ENCODE assay signal across 8 mouse cellular contexts in the genomic region with DNA sequence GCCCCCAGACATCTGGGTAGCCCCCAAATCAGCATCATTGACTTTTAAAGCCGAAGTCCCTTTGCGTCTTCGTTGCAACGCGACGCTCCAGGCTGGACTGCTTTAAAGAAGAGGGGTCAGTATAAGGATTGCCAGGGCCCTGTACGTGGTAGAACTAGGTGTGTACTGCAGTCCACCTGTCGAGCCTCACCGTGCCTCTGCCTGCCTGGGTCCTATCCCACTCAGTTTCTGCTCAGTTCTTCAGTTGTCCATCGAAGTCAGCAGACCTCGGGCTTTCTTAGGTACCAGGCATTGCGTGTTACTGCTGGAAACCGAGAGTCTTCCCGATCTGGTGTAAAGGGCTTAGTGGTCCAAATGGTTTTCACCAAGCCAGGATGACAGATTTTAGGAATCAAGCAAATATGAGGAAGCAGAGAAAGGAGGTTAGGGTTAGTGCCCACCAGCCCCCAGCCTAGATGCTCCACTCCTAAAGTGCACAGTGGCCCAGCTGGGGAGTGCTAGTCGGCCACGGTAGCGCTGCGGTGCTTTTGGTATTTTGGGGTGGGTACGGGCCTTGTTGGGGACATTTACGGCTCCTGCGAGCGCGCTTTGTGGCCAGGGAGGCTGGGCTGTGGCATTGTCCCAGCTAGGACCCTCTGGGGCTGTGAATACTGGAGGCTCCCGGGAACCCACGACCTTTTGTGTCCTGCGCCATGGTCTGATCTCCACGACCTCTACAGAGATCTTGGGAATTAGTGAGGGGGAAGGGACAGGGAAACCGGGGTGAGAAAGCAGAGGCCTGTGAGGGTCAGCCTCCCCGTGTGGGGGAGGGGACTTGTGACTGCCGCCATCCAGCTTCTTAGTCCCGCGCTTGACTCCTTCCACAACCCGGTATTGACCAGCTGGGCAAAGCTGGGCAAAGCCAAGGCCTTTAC.
DNase-seq lines count a peak whose midpoint lies in the region; ATAC-seq lines count a peak whose summit lies in the region.

No protein-coding gene starts in this region.

- ATAC-seq in lung, embryonic 16.5 days (ENCODE audit: low read depth) = no peak
- ATAC-seq in forebrain, embryonic 14.5 days = no peak
- no peak for ATAC-seq in intestine, embryonic 16.5 days
- ATAC-seq in erythroblast, adult 5-6 weeks (replicated peaks; ENCODE audit: low FRiP score, poor library complexity, severe bottlenecking) = no peak

- H3K4me2 ChIP-seq in lung, embryonic 16.5 days (ENCODE audit: low read depth, low read length) = peak overlapping the region; percentile 75; the same call in 1 of the 2 replicates
- H3K4me2 ChIP-seq in forebrain, embryonic 14.5 days (ENCODE audit: low read length) = peak overlapping the region; percentile 59
- H3K4me2 ChIP-seq in intestine, embryonic 16.5 days (ENCODE audit: low read depth, low read length) = no peak overlapping the region

- DNase-seq in lung, postnatal 4 days = no peak
- DNase-seq in forebrain, embryonic 14.5 days (ENCODE audit: low spot score) = no peak
- peak; percentile 62 for DNase-seq in mesoderm, embryonic 11.5 days (ENCODE audit: low read depth, low spot score)
- peak; percentile 56 for DNase-seq in retina, postnatal 1 day
- DNase-seq in layer of hippocampus, adult 18-20 months (ENCODE audit: low spot score in 2 of 2) = no peak

- peaks cover 94% of the 10 kb centered on the region for H3K27me3 ChIP-seq in lung, embryonic 16.5 days (ENCODE audit: control insufficient read depth, insufficient read depth, low read depth, low read length)
- peaks cover 70% of the 10 kb centered on the region for H3K27me3 ChIP-seq in forebrain, embryonic 14.5 days (replicated peaks; ENCODE audit: control insufficient read depth, insufficient read depth, low read length)
- H3K27me3 ChIP-seq in intestine, embryonic 16.5 days (replicated peaks; ENCODE audit: control insufficient read depth, insufficient read depth, low read length) = peaks cover 94% of the 10 kb centered on the region

- H3K36me3 ChIP-seq in lung, embryonic 16.5 days (ENCODE audit: control insufficient read depth, insufficient read depth, low read length) = no peaks in the 10 kb centered on the region
- H3K36me3 ChIP-seq in forebrain, embryonic 14.5 days (ENCODE audit: control insufficient read depth, insufficient read depth, low read length) = no peaks in the 10 kb centered on the region
- no peaks in the 10 kb centered on the region for H3K36me3 ChIP-seq in intestine, embryonic 16.5 days (ENCODE audit: control insufficient read depth, insufficient read depth, low read length)

- H3K27ac ChIP-seq in lung, embryonic 16.5 days (ENCODE audit: low read length) = no peak overlapping the region
- peak overlapping the region; percentile 96 for H3K27ac ChIP-seq in forebrain, embryonic 14.5 days (ENCODE audit: low read depth, low read length)
- H3K27ac ChIP-seq in intestine, embryonic 16.5 days (ENCODE audit: low read length) = no peak overlapping the region

- no peak overlapping the region for H3K9ac ChIP-seq in lung, embryonic 16.5 days (ENCODE audit: low read length)
- H3K9ac ChIP-seq in forebrain, embryonic 14.5 days (ENCODE audit: low read length) = peak overlapping the region; percentile 84
- H3K9ac ChIP-seq in intestine, embryonic 16.5 days (ENCODE audit: low read depth, low read length) = no peak overlapping the region

- 13% methylated on average over 33 of the region's 33 CpGs for WGBS in lung, embryonic 16.5 days
- 1% methylated on average over 33 of the region's 33 CpGs for WGBS in forebrain, embryonic 14.5 days
- WGBS in intestine, embryonic 16.5 days = 7% methylated on average over 33 of the region's 33 CpGs

- peaks cover 19% of the 10 kb centered on the region for H3K4me1 ChIP-seq in lung, embryonic 16.5 days (replicated peaks; ENCODE audit: control insufficient read depth, insufficient read depth, low read length)
- H3K4me1 ChIP-seq in forebrain, embryonic 14.5 days (ENCODE audit: control insufficient read depth, insufficient read depth, low read length) = peaks cover 46% of the 10 kb centered on the region
- H3K4me1 ChIP-seq in intestine, embryonic 16.5 days (ENCODE audit: control insufficient read depth, insufficient read depth, low read length) = peaks cover 17% of the 10 kb centered on the region

- H3K9me3 ChIP-seq in lung, embryonic 16.5 days (ENCODE audit: control insufficient read depth, low read length) = no peaks in the 10 kb centered on the region
- H3K9me3 ChIP-seq in forebrain, embryonic 14.5 days (replicated peaks; ENCODE audit: control insufficient read depth, low read length) = no peaks in the 10 kb centered on the region
- no peaks in the 10 kb centered on the region for H3K9me3 ChIP-seq in intestine, embryonic 16.5 days (ENCODE audit: control insufficient read depth, low read length)

- peak overlapping the region; percentile 52 for H3K4me3 ChIP-seq in lung, embryonic 16.5 days (ENCODE audit: low read length)
- H3K4me3 ChIP-seq in forebrain, embryonic 14.5 days (ENCODE audit: low read depth, low read length) = peak overlapping the region; percentile 58
- H3K4me3 ChIP-seq in intestine, embryonic 16.5 days (ENCODE audit: low read length) = no peak overlapping the region

Comparison
In these comparisons a context has a peak if more than half of its experiments do, and no peak if none do; other contexts are left out.
1. DNase-seq: peak in mesoderm, embryonic 11.5 days (single experiment) and retina, postnatal 1 day (single experiment); none in lung, postnatal 4 days (0 of 2), forebrain, embryonic 14.5 days (single experiment) and layer of hippocampus, adult 18-20 months (0 of 2).